Mouse (Mus musculus) embryonic facial prominence, embryonic 12.5 days (tissue): ENCODE results near the gene Shb. TPM values are rescaled to one million over a fixed set of nuclear protein-coding genes. Genes with fewer than 3 reads are reported as not detected.

Source experiments
- ATAC-seq: fragments of 200-750 bp; cut with Nextera tagmentation; 2 replicates; pipeline ENCODE4 v1.8.0; 2017; ENCODE audit not compliant: insufficient number of reproducible peaks, insufficient read depth, low FRiP score, low TSS enrichment
- H3K27ac ChIP-seq: fragments of 300-500 bp; sonication (generic); 2 replicates; pipeline ENCODE4 v1.5.1; 2016; ENCODE audit warnings: mild to moderate bottlenecking
- H3K27me3 ChIP-seq: fragments of 300-500 bp; sonication (generic); 2 replicates; pipeline ENCODE4 v1.6.1; 2016; ENCODE audit warnings: mild to moderate bottlenecking, moderate library complexity
- H3K36me3 ChIP-seq: fragments of 300-500 bp; sonication (generic); 2 replicates; pipeline ENCODE4 v1.6.1; 2016; ENCODE audit warnings: mild to moderate bottlenecking
- H3K4me1 ChIP-seq: fragments of 300-500 bp; sonication (generic); 2 replicates; pipeline ENCODE4 v1.6.1; 2016
- H3K4me2 ChIP-seq: fragments of 300-500 bp; sonication (generic); replicated peaks from 2 replicates; pipeline ENCODE4 v1.6.1; 2016; ENCODE audit warnings: mild to moderate bottlenecking, moderate library complexity
- H3K4me3 ChIP-seq: fragments of 300-500 bp; sonication (generic); 2 replicates; pipeline ENCODE4 v1.5.1; 2016; ENCODE audit warnings: mild to moderate bottlenecking
- H3K9ac ChIP-seq: fragments of 300-500 bp; sonication (generic); 2 replicates; pipeline ENCODE4 v1.6.1; 2016; ENCODE audit warnings: mild to moderate bottlenecking, moderate library complexity
- H3K9me3 ChIP-seq: fragments of 300-500 bp; sonication (generic); 2 replicates; pipeline ENCODE4 v1.6.1; 2016; ENCODE audit warnings: mild to moderate bottlenecking, moderate library complexity
- WGBS: fragments of 180-500 bp; shearing (Covaris S2); methylation state at CpG from one replicate; pipeline ENCODE4 v1.1.7; 2016; 5-methylcytosine and 5-hydroxymethylcytosine counted together
- polyA plus RNA-seq: library from polyadenylated mRNA; unstranded; fragments of >200 nt; fragmentation: Nextera tagmentation; extraction: Ambion mirVana; gene quantifications from 2 replicates; pipeline ENCODE4 v1.2.1, GENCODE M21; 2016

The Shb gene
- polyA plus RNA-seq, 1 experiment from 2014 or later = 9.6 TPM

GRCm38 (mm10) chr4:45442237-45442636 is 90.0 kb downstream of the Shb start:
- Histone ChIP-seq H3K9me3 (no peaks in the 10 kb centered on the region), H3K4me1 (peaks cover 16% of the 10 kb centered on the region), H3K4me2 (no peak overlapping the region), H3K27me3 (no peaks in the 10 kb centered on the region), H3K36me3 (peaks cover 4% of the 10 kb centered on the region; the same call in 1 of the 2 replicates), H3K27ac (no peak overlapping the region), H3K9ac (no peak overlapping the region), H3K4me3 (no peak overlapping the region)
- no peak for ATAC-seq
- 70% methylated on average over 3 of the region's 3 CpGs for WGBS

DNA sequence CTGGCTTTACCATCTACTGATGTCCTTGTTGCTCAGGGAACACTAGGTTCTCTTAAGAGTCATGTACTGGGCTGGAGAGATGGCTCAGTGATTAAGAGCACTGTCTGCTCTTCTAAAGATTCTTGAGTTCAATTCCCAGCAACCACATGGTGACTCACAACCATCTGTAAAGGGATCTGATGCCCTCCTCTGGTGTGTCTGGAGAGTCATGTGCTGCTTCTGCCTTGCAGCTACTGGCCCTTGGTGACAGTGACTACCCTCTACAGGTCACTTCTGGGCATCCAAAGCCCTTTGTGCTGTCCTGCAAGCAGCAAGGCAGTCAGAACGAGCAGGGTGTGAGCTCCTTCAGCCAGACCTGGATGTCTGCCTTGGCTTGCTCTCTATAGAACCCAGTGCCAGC is 90.5 kb downstream of the Shb start:
- Histone ChIP-seq H3K9ac (no peak overlapping the region), H3K4me3 (no peak overlapping the region), H3K4me1 (peaks cover 20% of the 10 kb centered on the region), H3K9me3 (no peaks in the 10 kb centered on the region), H3K27me3 (no peaks in the 10 kb centered on the region), H3K36me3 (peaks cover 4% of the 10 kb centered on the region; the same call in 1 of the 2 replicates), H3K27ac (no peak overlapping the region), H3K4me2 (no peak overlapping the region)
- no peak for ATAC-seq
- 80% methylated on average over 1 of the region's 1 CpGs for WGBS

DNA sequence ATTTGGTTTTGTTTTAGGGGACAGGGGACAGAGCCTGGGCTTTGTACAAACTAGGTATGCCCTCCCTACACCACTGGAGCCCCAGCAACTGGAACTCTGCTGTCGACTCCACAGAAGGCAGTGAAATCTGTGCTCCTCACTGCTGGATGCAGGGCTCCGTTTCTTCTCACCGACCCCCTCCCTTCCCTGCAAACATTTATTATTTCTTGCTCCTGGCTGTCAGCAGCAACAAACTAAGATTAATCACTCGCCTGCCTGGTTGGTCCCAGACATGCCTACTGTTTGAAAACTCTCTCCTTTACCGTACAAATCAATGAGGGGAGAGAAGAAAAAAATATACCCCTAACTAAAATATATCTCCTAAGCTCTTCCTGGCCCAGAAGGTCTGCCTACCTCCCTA is 93.0 kb downstream of the Shb start:
- Histone ChIP-seq H3K4me2 (no peak overlapping the region), H3K27ac (no peak overlapping the region), H3K4me1 (peaks cover 45% of the 10 kb centered on the region), H3K27me3 (no peaks in the 10 kb centered on the region), H3K4me3 (no peak overlapping the region), H3K9ac (no peak overlapping the region), H3K9me3 (no peaks in the 10 kb centered on the region), H3K36me3 (peaks cover 4% of the 10 kb centered on the region; the same call in 1 of the 2 replicates)
- 41% methylated on average over 5 of the region's 5 CpGs for WGBS
- ATAC-seq = no peak

DNA sequence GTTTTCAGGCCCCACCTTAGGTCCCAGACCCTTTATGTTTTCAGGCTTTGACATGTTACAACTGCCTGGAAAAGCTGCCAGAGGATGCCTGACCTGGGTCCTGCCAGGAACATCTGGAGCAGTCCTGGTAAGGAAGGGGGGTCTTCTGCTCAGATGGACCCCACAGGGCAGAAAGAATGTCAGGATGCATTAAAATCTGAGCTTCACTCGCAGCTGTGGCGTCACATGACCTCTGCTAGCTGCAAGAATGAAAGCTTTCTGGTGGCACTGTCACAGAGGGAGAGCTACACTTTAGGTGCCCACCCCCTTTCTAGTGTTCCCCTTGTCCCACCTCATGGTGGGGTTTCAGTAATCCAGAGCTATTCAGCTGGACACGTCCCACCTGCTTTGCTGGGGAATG is 95.3 kb downstream of the Shb start:
- Histone ChIP-seq H3K4me3 (no peak overlapping the region), H3K9ac (no peak overlapping the region; the same call in 1 of the 2 replicates), H3K27ac (peak overlapping the region; percentile 58), H3K4me2 (no peak overlapping the region), H3K4me1 (peaks cover 60% of the 10 kb centered on the region), H3K36me3 (no peaks in the 10 kb centered on the region), H3K27me3 (no peaks in the 10 kb centered on the region), H3K9me3 (no peaks in the 10 kb centered on the region)
- 17% methylated on average over 3 of the region's 3 CpGs for WGBS
- ATAC-seq = no peak

GRCm38 (mm10) chr4:45436383-45436913 is 95.8 kb downstream of the Shb start:
- Histone ChIP-seq H3K9me3 (no peaks in the 10 kb centered on the region), H3K4me1 (peaks cover 60% of the 10 kb centered on the region), H3K9ac (no peak overlapping the region), H3K27ac (peak overlapping the region; percentile 58; the same call in 1 of the 2 replicates), H3K4me2 (no peak overlapping the region), H3K4me3 (no peak overlapping the region), H3K36me3 (no peaks in the 10 kb centered on the region), H3K27me3 (no peaks in the 10 kb centered on the region)
- ATAC-seq = peak; percentile 48; the same call in 1 of the 2 replicates
- WGBS = 58% methylated on average over 7 of the region's 7 CpGs

- Histone ChIP-seq H3K4me2 (no peak overlapping the region), H3K36me3 (no peaks in the 10 kb centered on the region), H3K27me3 (no peaks in the 10 kb centered on the region), H3K27ac (no peak overlapping the region), H3K4me3 (no peak overlapping the region), H3K9me3 (no peaks in the 10 kb centered on the region), H3K9ac (no peak overlapping the region), H3K4me1 (peaks cover 60% of the 10 kb centered on the region)
- 53% methylated on average over 2 of the region's 2 CpGs for WGBS
- ATAC-seq = no peak
Measured at GRCm38 (mm10) chr4:45435899-45436298, 96.4 kb downstream of the Shb start.

- Histone ChIP-seq H3K9me3 (no peaks in the 10 kb centered on the region), H3K27me3 (no peaks in the 10 kb centered on the region; the same call in 1 of the 2 replicates), H3K4me1 (peaks cover 60% of the 10 kb centered on the region), H3K36me3 (no peaks in the 10 kb centered on the region), H3K4me3 (no peak overlapping the region), H3K27ac (no peak overlapping the region), H3K4me2 (no peak overlapping the region), H3K9ac (no peak overlapping the region)
- WGBS = 72% methylated on average over 4 of the region's 4 CpGs
- ATAC-seq = no peak
Measured at GRCm38 (mm10) chr4:45434681-45435080, 97.6 kb downstream of the Shb start.

DNA sequence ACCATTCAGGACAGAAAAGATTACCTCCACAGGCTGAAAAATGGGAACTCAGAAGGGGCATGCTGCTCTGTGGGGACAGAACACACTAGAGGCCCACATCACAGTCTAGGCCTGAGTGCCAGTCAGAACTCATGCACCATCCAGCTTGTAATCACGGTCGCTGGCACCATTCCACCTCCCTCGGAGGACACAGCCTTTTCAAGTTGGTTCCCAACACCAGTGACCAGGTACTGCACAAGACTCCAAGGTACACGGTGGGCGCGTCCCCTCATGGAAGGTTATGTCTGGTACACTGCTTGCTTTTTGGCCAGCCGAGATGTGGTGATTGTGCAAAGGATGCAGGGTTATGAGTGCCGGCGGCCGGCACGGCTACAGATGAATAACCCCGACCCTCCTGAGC is 98.2 kb downstream of the Shb start:
- H3K27ac ChIP-seq = peak overlapping the region; percentile 31; the same call in 1 of the 2 replicates
- no peaks in the 10 kb centered on the region; the same call in 1 of the 2 replicates for H3K27me3 ChIP-seq
- H3K36me3 ChIP-seq = no peaks in the 10 kb centered on the region
- no peak overlapping the region for H3K4me2 ChIP-seq
- no peaks in the 10 kb centered on the region for H3K9me3 ChIP-seq
- no peak overlapping the region for H3K4me3 ChIP-seq
- H3K9ac ChIP-seq = no peak overlapping the region
- WGBS = 72% methylated on average over 12 of the region's 12 CpGs
- H3K4me1 ChIP-seq = peaks cover 57% of the 10 kb centered on the region
- no peak for ATAC-seq

- no peaks in the 10 kb centered on the region for H3K36me3 ChIP-seq
- no peak overlapping the region for H3K4me3 ChIP-seq
- H3K27me3 ChIP-seq = no peaks in the 10 kb centered on the region; the same call in 1 of the 2 replicates
- peaks cover 40% of the 10 kb centered on the region for H3K4me1 ChIP-seq
- no peak for ATAC-seq
- H3K27ac ChIP-seq = no peak overlapping the region
- no peak overlapping the region for H3K9ac ChIP-seq
- H3K9me3 ChIP-seq = no peaks in the 10 kb centered on the region
- WGBS = 81% methylated on average over 3 of the region's 3 CpGs
- H3K4me2 ChIP-seq = no peak overlapping the region
Measured at GRCm38 (mm10) chr4:45431806-45432205, 100.5 kb downstream of the Shb start.

DNA sequence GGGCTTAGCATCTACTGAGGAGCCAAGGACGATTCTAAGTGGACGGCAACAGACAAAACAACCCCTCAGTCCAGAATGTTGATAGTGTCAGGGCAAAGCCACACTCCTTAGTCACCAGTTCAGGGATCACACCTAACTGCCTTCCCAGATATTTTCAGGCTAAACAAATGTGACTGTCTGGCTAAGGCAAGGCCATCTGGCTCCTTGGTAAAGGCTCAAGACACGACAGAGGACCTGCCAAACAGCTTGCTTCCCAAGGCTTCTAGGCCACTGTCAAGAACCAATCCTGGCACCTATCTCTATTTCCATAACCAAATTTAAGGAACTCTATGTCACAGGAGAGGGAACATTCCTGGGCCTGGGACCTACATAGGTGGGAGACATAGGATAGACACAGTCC is 101.0 kb downstream of the Shb start:
- H3K4me2 ChIP-seq = no peak overlapping the region
- ATAC-seq = no peak
- WGBS = 90% methylated on average over 3 of the region's 3 CpGs

GRCm38 (mm10) chr4:45429451-45429850 is 102.8 kb downstream of the Shb start:
- WGBS = 83% methylated on average over 7 of the region's 7 CpGs
- Histone ChIP-seq H3K4me1 (peaks cover 16% of the 10 kb centered on the region), H3K4me2 (no peak overlapping the region), H3K27ac (no peak overlapping the region), H3K9ac (no peak overlapping the region), H3K36me3 (no peaks in the 10 kb centered on the region), H3K27me3 (no peaks in the 10 kb centered on the region; the same call in 1 of the 2 replicates), H3K4me3 (no peak overlapping the region), H3K9me3 (no peaks in the 10 kb centered on the region)
- ATAC-seq = no peak

More for the DNA sequence above, 101.0 kb downstream of the Shb start:
- no peaks in the 10 kb centered on the region for H3K36me3 ChIP-seq
- no peaks in the 10 kb centered on the region for H3K9me3 ChIP-seq
- no peak overlapping the region for H3K9ac ChIP-seq
- H3K4me3 ChIP-seq = no peak overlapping the region
- no peak overlapping the region for H3K27ac ChIP-seq
- no peaks in the 10 kb centered on the region; the same call in 1 of the 2 replicates for H3K27me3 ChIP-seq
- peaks cover 35% of the 10 kb centered on the region for H3K4me1 ChIP-seq

- 64% methylated on average over 13 of the region's 13 CpGs for WGBS
- no peaks in the 10 kb centered on the region; the same call in 1 of the 2 replicates for H3K27me3 ChIP-seq
- H3K9ac ChIP-seq = no peak overlapping the region
- peaks cover 9% of the 10 kb centered on the region for H3K4me1 ChIP-seq
- H3K9me3 ChIP-seq = no peaks in the 10 kb centered on the region
- H3K4me3 ChIP-seq = no peak overlapping the region
- no peak overlapping the region for H3K4me2 ChIP-seq
- ATAC-seq = no peak
- no peak overlapping the region for H3K27ac ChIP-seq
- H3K36me3 ChIP-seq = no peaks in the 10 kb centered on the region
Measured at GRCm38 (mm10) chr4:45426724-45427457, 105.4 kb downstream of the Shb start.
